ENCODE assay signal across 32 mouse cellular contexts in the genomic region with DNA sequence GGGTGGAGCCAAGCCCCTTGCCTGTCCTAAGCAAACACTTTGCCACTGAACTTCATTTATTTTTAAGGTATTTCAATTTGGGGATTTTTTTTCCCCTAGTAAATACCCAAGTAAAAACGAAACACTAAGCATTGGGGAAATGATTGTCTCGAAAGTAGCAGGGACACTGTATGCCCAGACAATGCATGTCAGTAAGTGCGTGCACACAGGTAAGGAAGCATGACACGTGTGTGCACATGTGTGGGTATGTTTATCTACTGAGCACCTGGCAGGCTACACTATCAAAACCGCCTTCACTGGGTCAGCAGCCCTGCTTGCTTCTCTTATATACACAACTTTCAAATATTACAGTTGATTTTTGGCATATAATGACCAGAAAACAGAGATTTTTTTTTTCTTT.
"Had no signal": no experiment of that assay in that cellular context is flagged by ENCODE, and none has a peak within 500 bp of the region (broad histone marks: within the 10 kb centered on the region; RNA-seq: fewer than 3 reads in every experiment).

No protein-coding gene starts in this region.

- DNase-seq: left cerebral cortex, postnatal 4 days; liver; liver, embryonic 13.5 days; liver, postnatal 0 days; lung, adult 18-20 months; lung, adult 2 months; lung, embryonic 14.5 days; lung, postnatal 10 days; lung, postnatal 14 days; lung, postnatal 36 days; lung, postnatal 4 days; midbrain, embryonic 14.5 days had no signal

- H3K9me3 ChIP-seq: limb, embryonic 10.5 days; limb, embryonic 12.5 days; limb, embryonic 13.5 days; limb, embryonic 15.5 days; liver, embryonic 12.5 days; liver, embryonic 13.5 days; liver, embryonic 15.5 days; lung, embryonic 15.5 days; megakaryocyte, embryonic 14.5 days; midbrain, embryonic 10.5 days; midbrain, embryonic 12.5 days; midbrain, embryonic 13.5 days; midbrain, embryonic 15.5 days; neural tube, embryonic 12.5 days had no signal

- H3K4me3 ChIP-seq: limb, embryonic 10.5 days; limb, embryonic 12.5 days; limb, embryonic 13.5 days; limb, embryonic 15.5 days; liver, embryonic 12.5 days; liver, embryonic 13.5 days; liver, embryonic 15.5 days; lung, embryonic 15.5 days; megakaryocyte, embryonic 14.5 days; midbrain, embryonic 10.5 days; midbrain, embryonic 12.5 days; midbrain, embryonic 13.5 days; midbrain, embryonic 15.5 days; myocyte; neural tube, embryonic 12.5 days had no signal

- H3K4me2 ChIP-seq: limb, embryonic 12.5 days; limb, embryonic 13.5 days; limb, embryonic 15.5 days; liver, embryonic 11.5 days; liver, embryonic 12.5 days; liver, embryonic 13.5 days; liver, embryonic 15.5 days; lung, embryonic 14.5 days; lung, embryonic 15.5 days; midbrain, embryonic 11.5 days; midbrain, embryonic 12.5 days; midbrain, embryonic 13.5 days; midbrain, embryonic 15.5 days; neural tube, embryonic 12.5 days had no signal

- H3K27ac ChIP-seq: limb, embryonic 10.5 days; limb, embryonic 12.5 days; limb, embryonic 13.5 days; limb, embryonic 15.5 days; liver, embryonic 12.5 days; liver, embryonic 13.5 days; liver, embryonic 14.5 days; liver, embryonic 15.5 days; lung, embryonic 15.5 days; macrophage; midbrain, embryonic 10.5 days; midbrain, embryonic 12.5 days; midbrain, embryonic 13.5 days; midbrain, embryonic 15.5 days; neural tube, embryonic 12.5 days had no signal

- H3K4me1 ChIP-seq: limb, embryonic 15.5 days; liver, embryonic 12.5 days; liver, embryonic 13.5 days; liver, embryonic 15.5 days; lung, embryonic 15.5 days; megakaryocyte, embryonic 14.5 days; midbrain, embryonic 10.5 days; midbrain, embryonic 12.5 days; midbrain, embryonic 15.5 days; neural tube, embryonic 12.5 days had no signal

- H3K36me3 ChIP-seq: limb, embryonic 10.5 days; limb, embryonic 12.5 days; liver, embryonic 12.5 days; liver, embryonic 13.5 days; liver, embryonic 15.5 days; midbrain, embryonic 10.5 days had no signal

- ATAC-seq: liver, embryonic 12.5 days; liver, postnatal 0 days; lung, postnatal 0 days; midbrain, embryonic 13.5 days; midbrain, embryonic 15.5 days; midbrain, embryonic 16.5 days had no signal

- H3K27me3 ChIP-seq: limb, embryonic 12.5 days; limb, embryonic 13.5 days; limb, embryonic 15.5 days; liver, embryonic 12.5 days; liver, embryonic 13.5 days; liver, embryonic 15.5 days; lung, embryonic 15.5 days; megakaryocyte, embryonic 14.5 days; midbrain, embryonic 12.5 days; midbrain, embryonic 13.5 days; midbrain, embryonic 15.5 days; neural tube, embryonic 12.5 days had no signal

- H3K9ac ChIP-seq: limb, embryonic 12.5 days; limb, embryonic 13.5 days; limb, embryonic 15.5 days; liver, embryonic 12.5 days; liver, embryonic 13.5 days; liver, embryonic 14.5 days; liver, embryonic 15.5 days; liver, postnatal 0 days; lung, embryonic 14.5 days; lung, embryonic 15.5 days; midbrain, embryonic 12.5 days; midbrain, embryonic 13.5 days; midbrain, embryonic 15.5 days; neural tube, embryonic 12.5 days had no signal
